Mouse (Mus musculus) cerebral cortex, adult 2 months (tissue): Measurements from ENCODE around the gene Hmmr.

Experiments
- WGBS: fragments of 180-500 bp; shearing (Covaris S2); methylation state at CpG from one replicate; pipeline ENCODE4 v1.1.7; 2018; 5-methylcytosine and 5-hydroxymethylcytosine counted together

Hmmr gene

GRCm38 (mm10) chr11:40733339-40734174 is at the start of gene Hmmr, which contains the start of gene Nudcd2:
Gene Hmmr (minus strand): TSS chr11:40733422.
Gene Nudcd2 (plus strand): TSS chr11:40733667.
- WGBS: under 1% methylated on average over 52 of the region's 52 CpGs

GRCm38 (mm10) chr11:40781857-40782256 is 48.6 kb upstream of the Hmmr start:
- WGBS: 37% methylated on average over 2 of the region's 2 CpGs

- WGBS: 31% methylated on average over 12 of the region's 12 CpGs
Observed at GRCm38 (mm10) chr11:40775315-40776269, 42.4 kb upstream of the Hmmr start.

- 47% methylated on average over 4 of the region's 4 CpGs for WGBS
Observed at GRCm38 (mm10) chr11:40764690-40765089, 31.5 kb upstream of the Hmmr start.

GRCm38 (mm10) chr11:40763395-40763794 is 30.2 kb upstream of the Hmmr start:
- 43% methylated on average over 2 of the region's 2 CpGs for WGBS

- 75% methylated on average over 8 of the region's 8 CpGs for WGBS
Observed at GRCm38 (mm10) chr11:40759896-40760295, 26.7 kb upstream of the Hmmr start.

GRCm38 (mm10) chr11:40755968-40756367 is 22.7 kb upstream of the Hmmr start:
- WGBS: 76% methylated on average over 8 of the region's 8 CpGs

- under 1% methylated on average over 25 of the region's 25 CpGs for WGBS
Observed at GRCm38 (mm10) chr11:40755109-40755627, 21.9 kb upstream of the Hmmr start, which contains the start of gene Ccng1. Gene Ccng1 (minus strand): TSS chr11:40755311.

GRCm38 (mm10) chr11:40754664-40755107 is 21.5 kb upstream of the Hmmr start:
- under 1% methylated on average over 19 of the region's 19 CpGs for WGBS

- 51% methylated on average over 6 of the region's 6 CpGs for WGBS
Observed at GRCm38 (mm10) chr11:40753836-40754235, 20.6 kb upstream of the Hmmr start.

- 72% methylated on average over 2 of the region's 2 CpGs for WGBS
Observed at GRCm38 (mm10) chr11:40747716-40748115, 14.5 kb upstream of the Hmmr start.

- WGBS: 81% methylated on average over 12 of the region's 12 CpGs
Observed at GRCm38 (mm10) chr11:40746361-40746760, 13.1 kb upstream of the Hmmr start.

- 84% methylated on average over 3 of the region's 3 CpGs for WGBS
Observed at GRCm38 (mm10) chr11:40744348-40744747, 11.1 kb upstream of the Hmmr start.

GRCm38 (mm10) chr11:40741605-40742262 is 8.5 kb upstream of the Hmmr start:
- WGBS: 92% methylated on average over 12 of the region's 12 CpGs

GRCm38 (mm10) chr11:40737369-40737768 is 4.1 kb upstream of the Hmmr start:
- WGBS: 80% methylated on average over 3 of the region's 3 CpGs

- 5% methylated on average over 11 of the region's 11 CpGs for WGBS
Observed at GRCm38 (mm10) chr11:40734251-40734752, 1.1 kb upstream of the Hmmr start.

GRCm38 (mm10) chr11:40732997-40733338 is 254 bp downstream of the Hmmr start:
- 2% methylated on average over 14 of the region's 14 CpGs for WGBS

- WGBS: 57% methylated on average over 5 of the region's 5 CpGs
Observed at GRCm38 (mm10) chr11:40715524-40715923, 17.7 kb downstream of the Hmmr start.

GRCm38 (mm10) chr11:40713858-40714257 is 19.4 kb downstream of the Hmmr start:
- WGBS: 42% methylated on average over 8 of the region's 8 CpGs

- 88% methylated on average over 6 of the region's 6 CpGs for WGBS
Observed at GRCm38 (mm10) chr11:40709899-40710298, 23.3 kb downstream of the Hmmr start.

GRCm38 (mm10) chr11:40695103-40695502 is 38.1 kb downstream of the Hmmr start, which contains the start of gene Mat2b:
Gene Mat2b (minus strand): TSS chr11:40695203.
- WGBS: 71% methylated on average over 9 of the region's 9 CpGs
